Mouse (Mus musculus) MEL (cell line): Measurements from ENCODE around the gene Ndufa13. TPM values are rescaled to one million over a fixed set of nuclear protein-coding genes. Genes with fewer than 3 reads are reported as not detected.

Source experiments
- DNase-seq: peaks from one replicate; pipeline ENCODE4 v3.0.0; 2011; ENCODE audit warnings: low read depth, low spot score
- H3K27ac ChIP-seq: 2 replicates; pipeline ENCODE4 v1.5.1; 2012; ENCODE audit warnings: low read depth, mild to moderate bottlenecking, control low read depth, low read length, moderate library complexity; ENCODE audit not compliant: control insufficient read depth
- H3K27me3 ChIP-seq, 2 experiments: fragments of 150-350 bp in 1 of 2; sonication (generic) in 1 of 2; 2 replicates each; pipeline ENCODE4 v1.6.1; 2012; ENCODE audit warnings: low read length in 2 of 2, mild to moderate bottlenecking in 2 of 2, improper control_type of control experiment in 1 of 2, moderate library complexity in 1 of 2; ENCODE audit not compliant: insufficient read depth in 2 of 2, control insufficient read depth in 1 of 2
- H3K36me3 ChIP-seq, 2 experiments: 2 replicates each; pipeline ENCODE4 v1.6.1; 2012 to 2014; ENCODE audit warnings: low read length in 2 of 2, improper control_type of control experiment in 1 of 2, inconsistent platforms in 1 of 2, mild to moderate bottlenecking in 1 of 2; ENCODE audit not compliant: insufficient read depth in 2 of 2, control insufficient read depth in 1 of 2
- H3K4me1 ChIP-seq, 2 experiments: fragments of 150-350 bp in 1 of 2; sonication (generic) in 1 of 2; 2 replicates each; pipeline ENCODE4 v1.6.1; 2012; ENCODE audit warnings: low read length in 2 of 2, improper control_type of control experiment in 1 of 2, mild to moderate bottlenecking in 1 of 2; ENCODE audit not compliant: insufficient read depth in 2 of 2, control insufficient read depth in 1 of 2
- H3K4me3 ChIP-seq, 2 experiments: fragments of 150-350 bp in 1 of 2; sonication (generic) in 1 of 2; 2 replicates each; pipeline ENCODE4 v1.5.1; 2012; ENCODE audit warnings: low read depth in 2 of 2, low read length in 2 of 2, mild to moderate bottlenecking in 2 of 2, moderate library complexity in 2 of 2, control low read depth in 1 of 2, improper control_type of control experiment in 1 of 2; ENCODE audit not compliant: control insufficient read depth in 1 of 2, insufficient read depth in 1 of 2
- H3K79me2 ChIP-seq: 2 replicates; pipeline ENCODE4 v1.6.1; 2012; ENCODE audit warnings: mild to moderate bottlenecking, low read length, moderate library complexity; ENCODE audit not compliant: control insufficient read depth, poor library complexity, insufficient read depth
- H3K9ac ChIP-seq: 2 replicates; pipeline ENCODE4 v1.6.1; 2012; ENCODE audit warnings: low read depth, mild to moderate bottlenecking, control low read depth, low read length, moderate library complexity; ENCODE audit not compliant: control insufficient read depth, poor library complexity, severe bottlenecking
- H3K9me3 ChIP-seq: fragments of 150-350 bp; sonication (generic); replicated peaks from 2 replicates; pipeline ENCODE4 v1.6.1; 2012; ENCODE audit warnings: mild to moderate bottlenecking, low read length, improper control_type of control experiment, moderate library complexity; ENCODE audit not compliant: insufficient read depth
- BHLHE40 ChIP-seq: IDR thresholded peaks from 2 replicates; pipeline ENCODE4 v1.6.1; 2012; ENCODE audit warnings: low read depth, mild to moderate bottlenecking, inconsistent platforms, low read length, improper control_type of control experiment, borderline replicate concordance
- CHD1 ChIP-seq: IDR thresholded peaks from 2 replicates; pipeline ENCODE4 v1.6.1; 2012; ENCODE audit warnings: low read depth, mild to moderate bottlenecking, inconsistent platforms, low read length, improper control_type of control experiment
- CTCF ChIP-seq, 3 experiments: IDR thresholded peaks in 2 of 3; conservative IDR thresholded peaks in 1 of 3; 2 replicates each; pipeline ENCODE4 v1.5.1; 2011 to 2012; ENCODE audit warnings: low read length in 3 of 3, low read depth in 2 of 3, mild to moderate bottlenecking in 2 of 3, improper control_type of control experiment in 1 of 3, inconsistent platforms in 1 of 3, mixed read lengths in 1 of 3, moderate library complexity in 1 of 3; ENCODE audit not compliant: control insufficient read depth in 1 of 3, insufficient read depth in 1 of 3, poor library complexity in 1 of 3, severe bottlenecking in 1 of 3
- ELF1 ChIP-seq: IDR thresholded peaks from 2 replicates; pipeline ENCODE4 v1.6.1; 2014; ENCODE audit warnings: low read depth, mild to moderate bottlenecking, inconsistent platforms, low read length, improper control_type of control experiment, moderate library complexity
- EP300 ChIP-seq, 2 experiments: IDR thresholded peaks; 2 replicates each; pipeline ENCODE4 v1.6.1; 2011; ENCODE audit warnings: improper control_type of control experiment in 2 of 2, low read length in 2 of 2, low read depth in 1 of 2, mild to moderate bottlenecking in 1 of 2
- ETS1 ChIP-seq: IDR thresholded peaks from 2 replicates; pipeline ENCODE4 v1.6.1; 2012; ENCODE audit warnings: low read depth, mild to moderate bottlenecking, inconsistent platforms, low read length, improper control_type of control experiment, moderate library complexity
- GABPA ChIP-seq: IDR thresholded peaks from 2 replicates; pipeline ENCODE4 v1.6.1; 2012; ENCODE audit warnings: low read depth, mild to moderate bottlenecking, inconsistent platforms, low read length, improper control_type of control experiment, moderate library complexity
- GATA1 ChIP-seq: IDR thresholded peaks from 2 replicates; pipeline ENCODE4 v1.6.1; 2011; ENCODE audit warnings: low read depth, low read length, improper control_type of control experiment
- HCFC1 ChIP-seq: IDR thresholded peaks from 2 replicates; pipeline ENCODE4 v1.6.1; 2012; ENCODE audit warnings: low read depth, mild to moderate bottlenecking, inconsistent platforms, low read length, improper control_type of control experiment, moderate library complexity
- JUND ChIP-seq: IDR thresholded peaks from 2 replicates; pipeline ENCODE4 v1.6.1; 2011; ENCODE audit warnings: low read depth, mild to moderate bottlenecking, improper control_type of control experiment, low read length
- MAFK ChIP-seq: IDR thresholded peaks from 2 replicates; pipeline ENCODE4 v1.6.1; 2011; ENCODE audit warnings: low read depth, mild to moderate bottlenecking, low read length, improper control_type of control experiment, borderline replicate concordance
- MAX ChIP-seq: IDR thresholded peaks from 2 replicates; pipeline ENCODE4 v1.6.1; 2011; ENCODE audit warnings: low read length, improper control_type of control experiment
- MEF2A ChIP-seq: IDR thresholded peaks from 2 replicates; pipeline ENCODE4 v1.6.1; 2014; ENCODE audit warnings: low read depth, mild to moderate bottlenecking, inconsistent platforms, low read length, improper control_type of control experiment; ENCODE audit not compliant: poor library complexity, insufficient replicate concordance, severe bottlenecking; ENCODE audit errors: extremely low read depth
- MXI1 ChIP-seq: IDR thresholded peaks from 2 replicates; pipeline ENCODE4 v1.6.1; 2011; ENCODE audit warnings: mild to moderate bottlenecking, low read depth, low read length, improper control_type of control experiment
- MYB ChIP-seq: IDR thresholded peaks from 2 replicates; pipeline ENCODE4 v1.6.1; 2011; ENCODE audit warnings: mild to moderate bottlenecking, low read depth, low read length, improper control_type of control experiment
- MYC ChIP-seq: IDR thresholded peaks from 2 replicates; pipeline ENCODE4 v1.6.1; 2011; ENCODE audit warnings: low read depth, mild to moderate bottlenecking, low read length, improper control_type of control experiment, moderate library complexity
- NRF1 ChIP-seq: IDR thresholded peaks from 2 replicates; pipeline ENCODE4 v1.6.1; 2014; ENCODE audit warnings: low read depth, mild to moderate bottlenecking, inconsistent platforms, low read length, improper control_type of control experiment, moderate library complexity; ENCODE audit not compliant: poor library complexity, insufficient read depth, severe bottlenecking
- POLR2A ChIP-seq, 2 experiments: IDR thresholded peaks; 2 replicates each; pipeline ENCODE4 v1.6.1; 2011 to 2012; ENCODE audit warnings: low read length in 2 of 2, mild to moderate bottlenecking in 2 of 2, control low read depth in 1 of 2, improper control_type of control experiment in 1 of 2, low read depth in 1 of 2, moderate library complexity in 1 of 2; ENCODE audit not compliant: control insufficient read depth in 1 of 2, insufficient read depth in 1 of 2, poor library complexity in 1 of 2
- POLR2AphosphoS2 ChIP-seq: IDR thresholded peaks from 2 replicates; pipeline ENCODE4 v1.6.1; 2011; ENCODE audit warnings: low read length, improper control_type of control experiment
- POLR2AphosphoS5 ChIP-seq: IDR thresholded peaks from 2 replicates; pipeline ENCODE4 v1.6.1; 2012; ENCODE audit warnings: low read depth, borderline replicate concordance, mild to moderate bottlenecking, inconsistent platforms, low read length, moderate library complexity, mixed read lengths
- SIN3A ChIP-seq: IDR thresholded peaks from 2 replicates; pipeline ENCODE4 v1.6.1; 2012; ENCODE audit warnings: low read length, improper control_type of control experiment, inconsistent platforms
- SMC3 ChIP-seq: IDR thresholded peaks from 2 replicates; pipeline ENCODE4 v1.6.1; 2011; ENCODE audit warnings: low read depth, low read length, improper control_type of control experiment
- TAL1 ChIP-seq: IDR thresholded peaks from 2 replicates; pipeline ENCODE4 v1.6.1; 2012; ENCODE audit warnings: mild to moderate bottlenecking, inconsistent platforms, low read length, moderate library complexity, mixed read lengths
- TBP ChIP-seq: IDR thresholded peaks from 2 replicates; pipeline ENCODE4 v1.8.0; 2011; ENCODE audit warnings: low read depth, low read length, improper control_type of control experiment
- USF2 ChIP-seq, 2 experiments: IDR thresholded peaks; 2 replicates each; pipeline ENCODE4 v1.6.1; 2011 to 2012; ENCODE audit warnings: improper control_type of control experiment in 2 of 2, low read length in 2 of 2, borderline replicate concordance in 1 of 2, inconsistent platforms in 1 of 2, low read depth in 1 of 2, mild to moderate bottlenecking in 1 of 2; ENCODE audit not compliant: insufficient read depth in 1 of 2
- ZC3H11A ChIP-seq: IDR thresholded peaks from 2 replicates; pipeline ENCODE4 v1.6.1; 2012; ENCODE audit warnings: low read depth, mild to moderate bottlenecking, inconsistent platforms, low read length, improper control_type of control experiment
- ZMIZ1 ChIP-seq: IDR thresholded peaks from 2 replicates; pipeline ENCODE4 v1.6.1; 2012; ENCODE audit warnings: low read depth, mild to moderate bottlenecking, inconsistent platforms, low read length, improper control_type of control experiment, moderate library complexity
- ZNF384 ChIP-seq: IDR thresholded peaks from 2 replicates; pipeline ENCODE4 v1.6.1; 2012; ENCODE audit warnings: low read depth, mild to moderate bottlenecking, inconsistent platforms, low read length, improper control_type of control experiment
- polyA plus RNA-seq, 2 experiments: library from polyadenylated mRNA; stranded (reverse) in 1 of 2; unstranded in 1 of 2; fragments of >175 nt in 1 of 2; fragments of >200 nt in 1 of 2; gene quantifications; 2 replicates each; pipeline versions ENCODE4 v1.2.1 to v1.2.4; 2012; ENCODE audit warnings: low replicate concordance in 2 of 2, low read depth in 1 of 2; ENCODE audit not compliant: insufficient read length in 2 of 2, insufficient read depth in 1 of 2, missing spikeins in 1 of 2
- total RNA-seq: library from RNA; depleted of rRNA; stranded (reverse); fragments of 300-350 nt; gene quantifications from 2 replicates; pipeline ENCODE4 v1.2.3, GENCODE M21; 2012

Ndufa13 gene
- total and polyA plus RNA-seq, 3 experiments = 97.7 to 114 TPM; not detected in 1

DNA sequence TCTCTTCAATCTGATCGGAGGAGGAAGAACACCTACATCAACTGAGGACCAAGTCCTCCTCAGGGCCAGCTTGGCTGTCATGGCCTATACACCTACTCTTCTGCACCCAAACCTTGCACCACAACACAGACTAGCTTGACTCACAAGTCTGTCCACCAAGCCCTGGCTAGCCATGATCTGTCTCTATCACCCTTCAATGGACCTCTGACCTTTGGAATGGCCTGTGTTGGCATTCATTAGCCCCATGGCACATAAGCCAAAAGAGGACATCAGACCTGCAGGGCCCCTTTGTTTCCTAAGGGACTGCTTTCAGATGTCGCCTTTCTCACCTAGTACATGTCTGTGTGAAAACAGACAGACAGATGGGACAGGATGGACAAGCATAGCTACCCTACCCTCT, 18.8 kb upstream of the Ndufa13 start:
- peaks cover 9 to 26% of the 10 kb centered on the region in 2 experiments for H3K4me1 ChIP-seq
- H3K79me2 ChIP-seq = peaks cover 10% of the 10 kb centered on the region
- H3K27me3 ChIP-seq = no peaks in the 10 kb centered on the region
- peak overlapping the region; percentile 88 for H3K27ac ChIP-seq
- no peak for DNase-seq
- H3K9ac ChIP-seq = no peak overlapping the region
- no peak for TF ChIP-seq ZMIZ1
- TF ChIP-seq HCFC1 = no peak
- TF ChIP-seq MAFK = no peak
- no peak for TF ChIP-seq MAX
- no peak for TF ChIP-seq JUND
- no peak for TF ChIP-seq GABPA
- no peak overlapping the region for H3K4me3 ChIP-seq
- no peaks in the 10 kb centered on the region for H3K9me3 ChIP-seq
- peaks cover 7 to 18% of the 10 kb centered on the region in 2 experiments; a peak in 3 of 4 replicates for H3K36me3 ChIP-seq

- peak; percentile 95 for DNase-seq
- H3K27me3 ChIP-seq = no peaks in the 10 kb centered on the region
- peaks cover 9 to 26% of the 10 kb centered on the region in 2 experiments for H3K4me1 ChIP-seq
- no peak overlapping the region for H3K4me3 ChIP-seq
- H3K27ac ChIP-seq = peak overlapping the region; percentile 88
- peaks cover 8 to 18% of the 10 kb centered on the region in 2 experiments; a peak in 3 of 4 replicates for H3K36me3 ChIP-seq
- no peaks in the 10 kb centered on the region for H3K9me3 ChIP-seq
- peak overlapping the region; percentile 64 for H3K9ac ChIP-seq
- H3K79me2 ChIP-seq = peaks cover 10% of the 10 kb centered on the region
- TF ChIP-seq ETS1 = peak; percentile 89
- TF ChIP-seq ZC3H11A = no peak; the same call in 1 of the 2 replicates
- peak; percentile 92 to 97 for TF ChIP-seq USF2 (IDR thresholded peaks at IDR 0.05; ENCODE audit: borderline replicate concordance in 1 of 2, insufficient read depth in 1 of 2, low read depth in 1 of 2, low read length in 2 of 2)
- TF ChIP-seq NRF1 = no peak
- no peak for TF ChIP-seq SMC3
- TF ChIP-seq CTCF (IDR thresholded peaks at IDR 0.05 in 2 of 3, conservative IDR thresholded peaks at IDR 0.05 in 1 of 3; ENCODE audit: control insufficient read depth in 1 of 3, insufficient read depth in 1 of 3, low read depth in 2 of 3, low read length in 3 of 3, poor library complexity in 1 of 3, severe bottlenecking in 1 of 3) = no peak
- no peak for TF ChIP-seq ZNF384
- TF ChIP-seq SIN3A = peak; percentile 87
- TF ChIP-seq MEF2A = no peak
- peak in 1 of 2 experiments; percentile 51; a peak in 1 of 4 replicates for TF ChIP-seq POLR2A (IDR thresholded peaks at IDR 0.05; ENCODE audit: control insufficient read depth in 1 of 2, insufficient read depth in 1 of 2, low read depth in 1 of 2, low read length in 2 of 2, poor library complexity in 1 of 2)
- no peak for TF ChIP-seq POLR2AphosphoS2
- TF ChIP-seq CHD1 = no peak
- peak; percentile 77 for TF ChIP-seq GATA1
- peak; percentile 56 for TF ChIP-seq HCFC1
- TF ChIP-seq BHLHE40 = peak; percentile 75; the same call in 1 of the 2 replicates
- TF ChIP-seq JUND = no peak
- peak; percentile 74 for TF ChIP-seq TBP
- TF ChIP-seq MYC = 0 out of 2 replicates have a peak, but pooled peaks have one; percentile 48
- TF ChIP-seq TAL1 = peak; percentile 57
- peak; percentile 49; the same call in 1 of the 2 replicates for TF ChIP-seq MXI1
- peak; percentile 55 to 65; a peak in 3 of 4 replicates for TF ChIP-seq EP300 (IDR thresholded peaks at IDR 0.05; ENCODE audit: low read depth in 1 of 2, low read length in 2 of 2)
- no peak for TF ChIP-seq ZMIZ1
- TF ChIP-seq MYB = no peak
- no peak for TF ChIP-seq GABPA
- peak; percentile 95 for TF ChIP-seq MAX
- TF ChIP-seq ELF1 = peak; percentile 47; the same call in 1 of the 2 replicates
- no peak for TF ChIP-seq POLR2AphosphoS5
Measured at GRCm38 (mm10) chr8:69919876-69920662, 17.7 kb upstream of the Ndufa13 start.
